Mouse (Mus musculus) hindbrain, embryonic 14.5 days (tissue): ENCODE results near the gene Nudcd3. TPM values are rescaled to one million over a fixed set of nuclear protein-coding genes. Genes with fewer than 3 reads are reported as not detected.

ENCODE experiments used
- ATAC-seq: fragments of 200-750 bp; cut with Nextera tagmentation; 2 replicates; pipeline ENCODE4 v1.8.0; 2017; ENCODE audit warnings: moderate number of reproducible peaks, mild to moderate bottlenecking, moderate TSS enrichment, moderate library complexity; ENCODE audit not compliant: low FRiP score
- DNase-seq: peaks from one replicate; pipeline ENCODE4 v3.0.0-alpha.2; 2015; ENCODE audit warnings: low spot score
- H3K27ac ChIP-seq: fragments of 300-500 bp; sonication (generic); 2 replicates; pipeline ENCODE4 v1.5.1; 2014; ENCODE audit warnings: mild to moderate bottlenecking, moderate library complexity
- H3K27me3 ChIP-seq: fragments of 300-500 bp; sonication (generic); 2 replicates; pipeline ENCODE4 v1.6.1; 2014; ENCODE audit warnings: mild to moderate bottlenecking, low read length, mixed read lengths; ENCODE audit not compliant: control insufficient read depth, insufficient read depth
- H3K36me3 ChIP-seq: fragments of 300-500 bp; sonication (generic); replicated peaks from 2 replicates; pipeline ENCODE4 v1.6.1; 2014; ENCODE audit not compliant: control insufficient read depth, insufficient read depth
- H3K4me1 ChIP-seq: fragments of 300-500 bp; sonication (generic); replicated peaks from 2 replicates; pipeline ENCODE4 v1.6.1; 2014; ENCODE audit warnings: antibody characterized with exemption, low read length, mixed read lengths; ENCODE audit not compliant: control insufficient read depth, insufficient read depth
- H3K4me2 ChIP-seq: fragments of 300-500 bp; sonication (generic); replicated peaks from 2 replicates; pipeline ENCODE4 v1.6.1; 2014; ENCODE audit warnings: mild to moderate bottlenecking, moderate library complexity
- H3K4me3 ChIP-seq: fragments of 300-500 bp; sonication (generic); replicated peaks from 2 replicates; pipeline ENCODE4 v1.5.1; 2014; ENCODE audit warnings: mild to moderate bottlenecking, low read length
- H3K9ac ChIP-seq: fragments of 300-500 bp; sonication (generic); 2 replicates; pipeline ENCODE4 v1.6.1; 2014
- H3K9me3 ChIP-seq: fragments of 300-500 bp; sonication (generic); 2 replicates; pipeline ENCODE4 v1.6.1; 2016; ENCODE audit warnings: low read length; ENCODE audit not compliant: control insufficient read depth
- WGBS: fragments of 180-500 bp; shearing (Covaris S2); extraction: QIAGEN DNeasy Blood & Tissue Kit; methylation state at CpG from one replicate; pipeline ENCODE4 v1.1.7; 2014; 5-methylcytosine and 5-hydroxymethylcytosine counted together
- polyA plus RNA-seq: library from polyadenylated mRNA; unstranded; fragments of >200 nt; fragmentation: Nextera tagmentation; extraction: Ambion mirVana; gene quantifications from 2 replicates; pipeline ENCODE4 v1.2.1, GENCODE M21; 2014

Nudcd3 gene
- polyA plus RNA-seq, 1 experiment from 2014 or later, result 57.7 TPM

DNA sequence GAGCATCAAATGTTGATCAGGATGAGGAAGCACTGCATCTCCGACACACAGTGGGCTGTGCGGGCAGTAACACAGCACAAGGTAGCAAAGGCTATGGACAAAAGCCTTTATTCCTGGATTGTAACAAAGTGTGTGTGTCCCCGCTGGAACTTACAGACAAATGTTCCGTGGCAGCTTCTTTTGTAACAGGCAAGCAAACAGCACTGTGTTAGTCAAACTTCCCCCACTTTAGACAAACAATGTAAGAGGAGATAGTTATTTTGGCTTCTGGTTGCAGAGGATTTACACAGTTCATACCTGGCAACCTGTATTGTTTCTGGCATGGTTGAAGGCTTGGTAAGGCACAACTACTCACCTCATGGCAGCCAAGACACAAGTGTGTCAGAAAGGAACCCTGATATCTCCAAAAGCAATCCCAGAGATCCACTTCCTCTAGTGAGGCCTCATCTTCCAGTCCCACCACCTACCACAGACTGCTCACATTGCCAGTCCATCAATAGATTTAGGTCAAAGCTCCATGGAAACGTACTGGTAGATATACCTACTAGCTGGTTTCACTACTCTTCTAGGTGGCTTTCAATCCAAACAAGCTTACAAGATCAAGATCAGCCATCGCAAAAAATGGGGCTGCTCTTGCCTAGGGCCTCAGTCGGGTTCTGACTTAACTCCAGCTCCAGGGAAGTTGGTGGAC, 34.7 kb downstream of the Nudcd3 start:
- no peak for ATAC-seq

DNA sequence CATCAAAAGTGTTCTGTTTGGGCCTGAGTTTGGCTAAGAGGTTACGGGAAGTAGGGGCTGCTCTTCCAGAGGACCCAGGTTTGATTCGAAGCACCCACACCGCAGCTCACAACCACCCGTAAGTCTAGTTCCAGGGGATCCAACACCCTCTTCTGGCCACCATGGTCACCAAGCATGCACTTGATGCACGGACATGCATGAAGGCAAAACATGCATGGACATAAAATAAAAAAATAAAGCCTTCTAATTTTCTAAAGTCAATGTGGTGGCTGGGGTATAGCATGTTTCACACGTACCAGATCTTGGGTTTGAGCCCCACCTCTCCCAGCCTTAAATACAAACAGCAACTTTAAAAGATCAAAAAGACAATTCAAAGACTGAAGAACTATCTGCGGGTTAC, 35.4 kb downstream of the Nudcd3 start:
- WGBS, result 95% methylated on average over 7 of the region's 7 CpGs
- Histone ChIP-seq H3K9me3 (no peaks in the 10 kb centered on the region), H3K27me3 (no peaks in the 10 kb centered on the region), H3K36me3 (no peaks in the 10 kb centered on the region), H3K4me3 (no peak overlapping the region), H3K4me1 (no peaks in the 10 kb centered on the region), H3K27ac (no peak overlapping the region), H3K9ac (no peak overlapping the region), H3K4me2 (no peak overlapping the region)
- ATAC-seq (no peak), DNase-seq (no peak)

More for the DNA sequence above, 34.7 kb downstream of the Nudcd3 start:
- no peaks in the 10 kb centered on the region for H3K4me1 ChIP-seq
- H3K4me2 ChIP-seq, result no peak overlapping the region
- no peak overlapping the region for H3K9ac ChIP-seq
- H3K36me3 ChIP-seq, result no peaks in the 10 kb centered on the region
- H3K9me3 ChIP-seq, result no peaks in the 10 kb centered on the region
- no peak for DNase-seq
- H3K27me3 ChIP-seq, result no peaks in the 10 kb centered on the region
- no peak overlapping the region for H3K4me3 ChIP-seq
- no peak overlapping the region for H3K27ac ChIP-seq
- WGBS, result 89% methylated on average over 7 of the region's 7 CpGs

DNA sequence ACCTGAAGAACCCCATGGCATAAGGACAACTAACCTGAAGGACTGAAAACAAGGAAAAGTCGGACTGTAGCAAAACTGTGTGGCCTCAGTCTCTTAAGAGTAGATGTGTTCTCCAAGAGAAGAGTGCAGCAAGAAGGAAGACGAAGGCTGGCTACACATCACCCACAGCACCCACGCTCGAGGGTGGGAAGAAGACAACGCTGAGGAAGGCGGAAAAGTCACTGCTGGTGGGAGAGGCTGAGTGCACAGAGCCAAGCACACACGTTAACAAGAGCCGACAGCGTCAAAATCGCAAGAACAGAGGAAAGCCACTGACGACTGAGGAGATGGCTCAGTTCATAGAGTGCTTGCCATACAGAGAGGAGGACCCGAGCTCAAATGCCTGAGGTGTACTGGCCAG, 36.5 kb downstream of the Nudcd3 start:
- no peaks in the 10 kb centered on the region for H3K4me1 ChIP-seq
- H3K9me3 ChIP-seq, result no peaks in the 10 kb centered on the region
- H3K36me3 ChIP-seq, result no peaks in the 10 kb centered on the region
- 94% methylated on average over 12 of the region's 12 CpGs for WGBS
- DNase-seq (no peak), ATAC-seq (no peak)
- H3K27ac ChIP-seq, result no peak overlapping the region
- H3K27me3 ChIP-seq, result no peaks in the 10 kb centered on the region
- H3K4me3 ChIP-seq, result no peak overlapping the region
- H3K9ac ChIP-seq, result no peak overlapping the region
- H3K4me2 ChIP-seq, result no peak overlapping the region

DNA sequence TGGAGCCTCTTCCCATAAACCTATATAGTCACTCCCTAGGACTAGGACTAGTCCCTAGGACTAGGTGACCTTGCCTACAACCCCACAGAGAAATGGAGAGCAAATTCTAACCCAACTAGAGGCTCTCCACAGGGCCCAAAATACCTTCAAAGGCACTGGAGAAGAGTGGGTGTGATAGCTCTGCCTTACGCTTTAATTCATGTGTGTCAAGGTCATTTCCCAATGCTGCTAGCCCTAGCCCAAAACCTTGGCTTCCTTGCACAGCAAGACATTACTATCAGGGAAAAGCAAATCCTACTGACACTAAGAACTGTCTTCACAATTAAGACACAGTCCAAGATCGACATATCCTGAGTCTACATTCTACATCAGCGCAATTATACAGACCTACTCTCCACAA, 37.2 kb downstream of the Nudcd3 start:
- no peak overlapping the region for H3K27ac ChIP-seq
- no peaks in the 10 kb centered on the region for H3K4me1 ChIP-seq
- no peaks in the 10 kb centered on the region for H3K27me3 ChIP-seq
- no peak for ATAC-seq
- H3K9ac ChIP-seq, result no peak overlapping the region
- WGBS, result 95% methylated on average over 3 of the region's 3 CpGs
- no peaks in the 10 kb centered on the region for H3K9me3 ChIP-seq
- no peak for DNase-seq
- no peaks in the 10 kb centered on the region for H3K36me3 ChIP-seq
- H3K4me2 ChIP-seq, result no peak overlapping the region
- no peak overlapping the region for H3K4me3 ChIP-seq

DNA sequence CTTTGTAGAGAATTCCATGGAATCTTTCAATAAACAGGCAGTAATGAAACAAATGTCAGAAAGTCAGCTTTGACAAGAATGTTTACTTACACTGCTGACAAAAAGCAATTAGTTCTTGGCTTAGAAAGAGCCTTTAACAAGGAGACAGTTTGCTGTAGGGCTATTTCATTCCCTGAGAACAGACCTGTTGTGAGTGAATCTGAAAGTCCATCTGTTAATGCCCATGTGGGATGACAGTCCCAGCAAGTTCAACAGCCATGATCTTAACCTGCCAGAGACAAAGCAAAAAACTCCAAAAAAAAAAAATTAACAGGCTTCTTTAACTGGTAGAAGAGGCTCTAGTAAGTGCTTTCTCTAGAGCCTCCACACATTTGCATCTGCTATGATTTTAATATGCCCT, 38.7 kb downstream of the Nudcd3 start:
- H3K9ac ChIP-seq, result no peak overlapping the region
- H3K4me3 ChIP-seq, result no peak overlapping the region
- DNase-seq, result no peak
- no peak overlapping the region for H3K27ac ChIP-seq
- no peaks in the 10 kb centered on the region for H3K9me3 ChIP-seq
- no peak overlapping the region for H3K4me2 ChIP-seq
- 0 out of 2 replicates have a peak, but pooled peaks cover 5% of the 10 kb centered on the region for H3K4me1 ChIP-seq
- ATAC-seq, result no peak
- H3K36me3 ChIP-seq, result no peaks in the 10 kb centered on the region
- H3K27me3 ChIP-seq, result no peaks in the 10 kb centered on the region

DNA sequence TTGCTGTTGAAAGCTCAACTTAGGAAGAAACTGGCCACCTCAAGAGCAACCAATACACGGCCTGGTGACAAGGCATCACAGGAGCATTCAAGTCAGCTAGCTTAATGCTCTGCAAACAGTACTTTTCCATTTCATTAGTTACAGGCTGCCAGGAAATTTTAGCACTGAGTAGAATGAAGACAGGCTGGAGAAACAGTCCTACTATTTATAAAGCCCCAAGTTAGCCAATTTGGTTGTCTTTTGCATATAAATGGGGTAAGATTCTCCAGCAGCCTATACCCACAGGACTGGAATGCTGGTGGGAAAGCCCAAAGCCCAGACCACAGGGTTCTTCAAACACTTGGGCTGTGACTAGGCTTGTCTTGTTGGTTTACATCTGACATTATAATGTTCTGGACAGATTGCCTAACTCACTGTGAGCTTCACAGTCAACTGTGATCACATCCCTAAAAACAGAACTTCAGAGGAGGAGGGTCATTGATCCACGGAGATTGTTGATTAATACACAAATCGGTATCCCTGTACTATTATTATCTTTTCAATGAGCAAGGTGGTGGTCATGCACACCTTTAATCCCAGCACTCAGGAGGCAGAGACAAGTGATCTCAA, 39.4 kb downstream of the Nudcd3 start:
- Histone ChIP-seq H3K4me1 (0 out of 2 replicates have a peak, but pooled peaks cover 8% of the 10 kb centered on the region), H3K9me3 (no peaks in the 10 kb centered on the region), H3K36me3 (no peaks in the 10 kb centered on the region), H3K4me2 (no peak overlapping the region), H3K27ac (no peak overlapping the region), H3K4me3 (no peak overlapping the region), H3K27me3 (no peaks in the 10 kb centered on the region), H3K9ac (no peak overlapping the region)
- no peak for DNase-seq
- ATAC-seq, result no peak
- 85% methylated on average over 3 of the region's 3 CpGs for WGBS

DNA sequence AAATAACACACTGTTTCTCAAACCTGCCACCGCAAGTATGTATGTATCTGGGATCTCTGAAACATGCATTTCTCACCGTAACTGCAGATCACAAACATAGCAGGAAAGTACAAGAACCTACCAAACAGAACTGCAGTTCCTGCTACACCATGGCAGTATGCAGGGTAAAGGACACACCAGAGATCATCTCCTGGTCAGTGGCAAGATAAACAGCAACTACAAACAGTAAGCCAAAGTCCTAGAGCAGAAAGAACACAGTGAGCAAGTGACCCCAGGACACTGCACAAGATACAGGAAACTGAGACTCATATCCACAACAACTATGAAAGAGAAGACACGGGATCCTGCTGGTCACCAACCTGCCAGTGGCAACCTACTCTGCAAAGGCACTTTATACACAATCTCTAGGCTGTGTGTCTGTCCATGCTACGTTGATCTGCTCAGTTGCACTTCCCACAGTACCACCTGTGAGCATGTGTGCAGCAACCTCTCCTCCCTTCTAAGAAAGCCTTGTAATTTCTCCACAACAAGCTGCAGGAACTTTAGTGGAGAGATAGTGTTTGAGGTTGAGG, 40.4 kb downstream of the Nudcd3 start:
- 91% methylated on average over 4 of the region's 4 CpGs for WGBS
- H3K4me3 ChIP-seq, result no peak overlapping the region

DNA sequence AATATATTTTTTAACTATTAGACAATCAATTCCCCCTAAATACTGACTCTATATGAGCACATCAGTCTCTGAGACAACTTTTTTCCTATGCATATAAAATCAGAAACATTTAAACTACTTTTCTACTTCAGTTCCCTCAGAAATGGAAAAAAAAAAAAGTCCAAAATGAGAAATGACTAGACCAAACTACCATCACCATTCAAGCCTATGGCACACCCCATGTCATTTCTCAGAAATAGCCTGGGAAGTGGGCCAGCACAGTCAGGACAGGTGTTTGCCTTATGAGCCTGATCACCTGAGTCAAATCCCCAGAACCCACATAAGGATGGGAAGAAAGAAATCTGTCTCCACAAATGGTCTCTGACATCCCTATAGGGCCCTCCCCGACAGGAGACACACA, 41.7 kb downstream of the Nudcd3 start:
- H3K36me3 ChIP-seq, result no peaks in the 10 kb centered on the region
- no peak overlapping the region for H3K4me3 ChIP-seq
- H3K27ac ChIP-seq, result no peak overlapping the region
- DNase-seq, result no peak
- 81% methylated on average over 1 of the region's 1 CpGs for WGBS
- H3K4me1 ChIP-seq, result 0 out of 2 replicates have a peak, but pooled peaks cover 19% of the 10 kb centered on the region
- no peaks in the 10 kb centered on the region for H3K27me3 ChIP-seq
- H3K9ac ChIP-seq, result no peak overlapping the region
- ATAC-seq, result no peak
- H3K9me3 ChIP-seq, result no peaks in the 10 kb centered on the region
- H3K4me2 ChIP-seq, result no peak overlapping the region

More for the DNA sequence above, 40.4 kb downstream of the Nudcd3 start:
- Histone ChIP-seq H3K4me2 (no peak overlapping the region), H3K4me1 (0 out of 2 replicates have a peak, but pooled peaks cover 10% of the 10 kb centered on the region), H3K27me3 (no peaks in the 10 kb centered on the region), H3K9me3 (no peaks in the 10 kb centered on the region), H3K36me3 (no peaks in the 10 kb centered on the region), H3K27ac (no peak overlapping the region), H3K9ac (no peak overlapping the region)
- ATAC-seq (no peak), DNase-seq (no peak)

DNA sequence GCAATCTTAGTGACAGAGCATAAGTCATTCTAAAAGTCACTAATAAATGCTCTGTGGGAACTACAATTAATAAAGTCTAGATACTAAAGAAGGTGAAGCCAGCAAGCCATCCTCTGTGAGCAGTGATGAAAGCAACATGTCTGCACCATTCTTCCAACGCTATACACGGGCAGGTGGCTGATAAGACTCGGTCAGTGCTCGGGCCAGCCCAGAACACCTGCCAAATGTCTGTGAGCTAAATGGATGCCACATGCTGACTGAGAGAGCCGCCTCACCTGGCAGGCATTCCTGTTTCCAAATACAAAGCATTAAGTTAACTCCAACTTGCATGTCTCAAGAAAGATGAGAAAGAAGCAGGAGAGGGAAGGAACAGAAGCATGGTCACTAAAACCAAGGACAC, 43.1 kb downstream of the Nudcd3 start:
- no peaks in the 10 kb centered on the region for H3K9me3 ChIP-seq
- DNase-seq (no peak), ATAC-seq (no peak)
- 83% methylated on average over 5 of the region's 5 CpGs for WGBS
- H3K27me3 ChIP-seq, result no peaks in the 10 kb centered on the region
- H3K4me2 ChIP-seq, result no peak overlapping the region
- no peak overlapping the region for H3K4me3 ChIP-seq
- H3K36me3 ChIP-seq, result no peaks in the 10 kb centered on the region
- H3K9ac ChIP-seq, result no peak overlapping the region
- H3K4me1 ChIP-seq, result 0 out of 2 replicates have a peak, but pooled peaks cover 19% of the 10 kb centered on the region
- no peak overlapping the region for H3K27ac ChIP-seq
